Mouse (Mus musculus) heart, postnatal 0 days (tissue): ENCODE measurements around the gene Rcor1. TPM values are rescaled to one million over a fixed set of nuclear protein-coding genes. Genes with fewer than 3 reads are reported as not detected.

Source experiments
- ATAC-seq: fragments of 200-750 bp; cut with Nextera tagmentation; 2 replicates; pipeline ENCODE4 v1.8.0; 2017; ENCODE audit warnings: low read depth, moderate number of reproducible peaks, moderate library complexity; ENCODE audit not compliant: insufficient read depth
- DNase-seq: peaks from one replicate; pipeline ENCODE4 v3.0.0-alpha.2; 2016; ENCODE audit warnings: low spot score
- H3K27ac ChIP-seq: fragments of 300-500 bp; sonication (generic); 2 replicates; pipeline ENCODE4 v1.5.1; 2014; ENCODE audit warnings: low read depth, mild to moderate bottlenecking
- H3K27me3 ChIP-seq: fragments of 300-500 bp; sonication (generic); 2 replicates; pipeline ENCODE4 v1.6.1; 2014; ENCODE audit warnings: low read length, mixed read lengths; ENCODE audit not compliant: control insufficient read depth, insufficient read depth
- H3K36me3 ChIP-seq: fragments of 300-500 bp; sonication (generic); replicated peaks from 2 replicates; pipeline ENCODE4 v1.6.1; 2014; ENCODE audit warnings: low read length, mixed read lengths; ENCODE audit not compliant: control insufficient read depth, insufficient read depth
- H3K4me1 ChIP-seq: fragments of 300-500 bp; sonication (generic); 2 replicates; pipeline ENCODE4 v1.6.1; 2014; ENCODE audit warnings: antibody characterized with exemption; ENCODE audit not compliant: control insufficient read depth, insufficient read depth
- H3K4me2 ChIP-seq: fragments of 300-500 bp; sonication (generic); 2 replicates; pipeline ENCODE4 v1.6.1; 2014; ENCODE audit warnings: low read depth, mild to moderate bottlenecking, low read length, moderate library complexity
- H3K4me3 ChIP-seq: fragments of 300-500 bp; sonication (generic); 2 replicates; pipeline ENCODE4 v1.5.1; 2014; ENCODE audit warnings: low read depth, low read length
- H3K9ac ChIP-seq: fragments of 300-500 bp; sonication (generic); replicated peaks from 2 replicates; pipeline ENCODE4 v1.6.1; 2014; ENCODE audit warnings: low read depth, low read length, mixed read lengths
- H3K9me3 ChIP-seq: fragments of 300-500 bp; sonication (generic); replicated peaks from 2 replicates; pipeline ENCODE4 v1.6.1; 2016; ENCODE audit warnings: low read length; ENCODE audit not compliant: control insufficient read depth
- CTCF ChIP-seq: IDR thresholded peaks from 2 replicates; pipeline ENCODE4 v1.5.1; 2016; ENCODE audit warnings: antibody characterized with exemption, control low read depth, low read depth
- EP300 ChIP-seq: IDR thresholded peaks from 2 replicates; pipeline ENCODE4 v1.6.1; 2016; ENCODE audit warnings: antibody characterized with exemption, low read depth
- WGBS: fragments of 180-500 bp; shearing (Covaris S2); extraction: QIAGEN DNeasy Blood & Tissue Kit; methylation state at CpG from one replicate; pipeline ENCODE4 v1.1.7; 2014; 5-methylcytosine and 5-hydroxymethylcytosine counted together
- polyA plus RNA-seq: library from polyadenylated mRNA; unstranded; fragments of >200 nt; fragmentation: Nextera tagmentation; extraction: Ambion mirVana; gene quantifications from 2 replicates; pipeline ENCODE4 v1.2.1, GENCODE M21; 2015
- total RNA-seq: library from RNA; depleted of rRNA; stranded (reverse); fragments of >200 nt; gene quantifications from 2 replicates; pipeline ENCODE4 v1.2.3, GENCODE M21; 2014; ENCODE audit warnings: low replicate concordance

Rcor1 gene
- total and polyA plus RNA-seq, 2 experiments from 2014 or later, result 5.1 to 14.2 TPM

DNA sequence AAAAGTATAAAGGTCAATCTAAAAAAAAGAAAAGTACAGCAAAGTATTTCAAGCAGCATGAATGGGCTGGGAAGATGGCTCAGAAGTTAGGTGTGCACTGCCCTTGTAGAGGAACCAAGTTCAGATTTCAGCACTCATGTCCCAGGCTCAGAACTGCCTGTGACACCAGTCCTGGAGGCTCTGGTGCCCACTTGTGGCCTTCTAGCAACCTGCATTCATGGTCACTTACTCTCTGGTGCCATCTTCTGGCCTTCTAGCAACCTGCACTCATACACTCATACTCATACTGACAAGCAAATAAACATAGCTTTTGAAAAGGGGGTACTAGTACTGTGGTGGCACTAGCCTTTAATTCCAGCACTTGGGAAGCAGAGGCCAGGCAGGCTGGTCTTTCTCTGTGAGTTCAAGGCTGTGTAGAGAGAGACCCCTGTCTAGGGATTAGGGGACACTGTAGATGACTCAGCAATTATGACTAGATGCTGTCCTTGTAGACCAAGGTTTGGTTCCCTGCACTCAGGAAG lies 83.2 kb downstream of the Rcor1 start:
- Histone ChIP-seq H3K9me3 (no peaks in the 10 kb centered on the region), H3K9ac (no peak overlapping the region), H3K27ac (no peak overlapping the region), H3K27me3 (no peaks in the 10 kb centered on the region), H3K4me2 (no peak overlapping the region), H3K4me3 (no peak overlapping the region), H3K4me1 (no peaks in the 10 kb centered on the region), H3K36me3 (peaks cover 22% of the 10 kb centered on the region)
- DNase-seq, result no peak
- TF ChIP-seq CTCF (peak; percentile 47), EP300 (no peak)
- no peak for ATAC-seq

DNA sequence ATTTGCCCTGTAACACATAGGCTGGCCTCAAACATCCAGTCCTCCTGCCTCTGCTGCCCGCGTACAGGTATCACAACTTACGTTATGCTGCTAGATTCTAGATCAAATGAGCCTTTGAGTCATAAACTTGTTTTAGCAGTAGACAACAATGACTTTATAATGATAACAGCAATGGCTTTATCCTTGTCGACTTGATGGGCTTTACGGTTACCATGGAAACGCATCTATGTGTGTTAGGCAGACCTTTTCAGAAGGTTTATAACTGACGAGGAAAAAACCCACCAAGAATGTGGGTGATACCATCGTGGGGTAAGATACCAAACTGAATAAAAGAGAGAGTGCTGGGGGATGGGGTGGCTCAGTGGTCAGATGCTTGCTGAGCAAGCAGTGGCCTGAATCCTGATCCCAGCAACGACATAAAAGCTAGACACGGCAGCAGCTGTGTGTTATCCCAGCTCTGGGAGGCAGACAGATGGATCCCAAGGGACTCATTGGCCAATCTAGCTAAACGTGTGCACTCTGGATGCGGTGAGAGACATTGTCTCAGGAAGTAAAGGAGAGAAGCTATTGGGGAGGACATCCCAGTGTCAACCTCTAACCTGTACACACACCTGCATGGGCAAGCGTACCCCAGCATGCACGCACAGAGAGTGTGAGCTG lies 85.6 kb downstream of the Rcor1 start:
- Histone ChIP-seq H3K4me1 (no peaks in the 10 kb centered on the region), H3K9me3 (no peaks in the 10 kb centered on the region), H3K9ac (no peak overlapping the region), H3K27me3 (no peaks in the 10 kb centered on the region), H3K4me2 (no peak overlapping the region), H3K36me3 (0 out of 2 replicates have a peak, but pooled peaks cover under 1% of the 10 kb centered on the region), H3K27ac (no peak overlapping the region), H3K4me3 (no peak overlapping the region)
- DNase-seq (no peak), ATAC-seq (no peak)
- 78% methylated on average over 14 of the region's 14 CpGs for WGBS
- TF ChIP-seq CTCF (no peak), EP300 (no peak)

DNA sequence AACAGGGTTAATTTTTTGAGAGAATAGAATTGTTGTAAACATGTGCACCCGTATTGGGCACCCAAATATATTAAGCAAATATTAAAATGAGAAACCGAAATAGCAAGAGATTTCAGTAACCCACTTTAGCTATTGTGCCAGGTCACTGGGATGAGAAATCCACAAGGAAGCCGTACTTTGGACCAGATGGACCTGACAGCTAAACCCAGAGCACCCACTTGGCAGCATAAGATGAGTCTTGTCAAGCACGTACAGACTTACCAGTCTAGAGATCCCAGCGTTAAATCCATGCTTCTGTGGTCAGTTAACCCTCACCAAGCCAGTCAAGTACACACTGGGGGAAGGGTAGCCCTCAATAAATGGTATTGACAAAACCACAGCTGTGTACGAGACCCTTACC lies 86.5 kb downstream of the Rcor1 start:
- Histone ChIP-seq H3K9me3 (no peaks in the 10 kb centered on the region), H3K9ac (no peak overlapping the region), H3K4me3 (no peak overlapping the region), H3K27ac (no peak overlapping the region), H3K27me3 (no peaks in the 10 kb centered on the region), H3K4me1 (no peaks in the 10 kb centered on the region), H3K4me2 (no peak overlapping the region), H3K36me3 (no peaks in the 10 kb centered on the region)
- TF ChIP-seq EP300, result no peak
- no peak for TF ChIP-seq CTCF
- ATAC-seq (no peak), DNase-seq (no peak)
- WGBS, result 70% methylated on average over 6 of the region's 6 CpGs

DNA sequence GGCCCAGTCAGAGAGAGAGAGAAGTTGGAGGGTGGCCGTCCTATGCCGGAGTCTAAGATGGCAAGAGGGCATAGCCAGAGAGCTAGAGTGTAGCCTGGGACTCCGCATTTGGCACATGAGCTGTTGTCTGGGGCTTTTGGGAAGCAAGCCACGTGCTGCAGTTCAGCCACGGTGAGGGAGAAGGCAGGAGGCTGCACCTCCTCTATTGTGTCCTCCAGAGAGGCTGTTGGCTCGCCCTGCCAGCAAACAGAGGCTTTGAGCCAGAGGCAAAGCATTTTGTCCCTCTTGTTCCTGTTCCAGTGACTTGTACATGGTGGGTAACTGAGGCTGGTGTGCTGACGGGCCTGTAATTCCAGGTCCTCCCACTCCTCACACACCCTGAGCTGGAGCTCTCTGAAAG lies 95.0 kb downstream of the Rcor1 start:
- Histone ChIP-seq H3K4me2 (no peak overlapping the region), H3K9me3 (peaks cover 4% of the 10 kb centered on the region; the same call in 1 of the 2 replicates), H3K27me3 (no peaks in the 10 kb centered on the region), H3K36me3 (no peaks in the 10 kb centered on the region), H3K9ac (no peak overlapping the region), H3K4me1 (peaks cover 4% of the 10 kb centered on the region; the same call in 1 of the 2 replicates), H3K27ac (no peak overlapping the region), H3K4me3 (no peak overlapping the region)
- TF ChIP-seq EP300, result no peak
- TF ChIP-seq CTCF, result no peak
- DNase-seq (no peak), ATAC-seq (no peak)
- 76% methylated on average over 7 of the region's 7 CpGs for WGBS

DNA sequence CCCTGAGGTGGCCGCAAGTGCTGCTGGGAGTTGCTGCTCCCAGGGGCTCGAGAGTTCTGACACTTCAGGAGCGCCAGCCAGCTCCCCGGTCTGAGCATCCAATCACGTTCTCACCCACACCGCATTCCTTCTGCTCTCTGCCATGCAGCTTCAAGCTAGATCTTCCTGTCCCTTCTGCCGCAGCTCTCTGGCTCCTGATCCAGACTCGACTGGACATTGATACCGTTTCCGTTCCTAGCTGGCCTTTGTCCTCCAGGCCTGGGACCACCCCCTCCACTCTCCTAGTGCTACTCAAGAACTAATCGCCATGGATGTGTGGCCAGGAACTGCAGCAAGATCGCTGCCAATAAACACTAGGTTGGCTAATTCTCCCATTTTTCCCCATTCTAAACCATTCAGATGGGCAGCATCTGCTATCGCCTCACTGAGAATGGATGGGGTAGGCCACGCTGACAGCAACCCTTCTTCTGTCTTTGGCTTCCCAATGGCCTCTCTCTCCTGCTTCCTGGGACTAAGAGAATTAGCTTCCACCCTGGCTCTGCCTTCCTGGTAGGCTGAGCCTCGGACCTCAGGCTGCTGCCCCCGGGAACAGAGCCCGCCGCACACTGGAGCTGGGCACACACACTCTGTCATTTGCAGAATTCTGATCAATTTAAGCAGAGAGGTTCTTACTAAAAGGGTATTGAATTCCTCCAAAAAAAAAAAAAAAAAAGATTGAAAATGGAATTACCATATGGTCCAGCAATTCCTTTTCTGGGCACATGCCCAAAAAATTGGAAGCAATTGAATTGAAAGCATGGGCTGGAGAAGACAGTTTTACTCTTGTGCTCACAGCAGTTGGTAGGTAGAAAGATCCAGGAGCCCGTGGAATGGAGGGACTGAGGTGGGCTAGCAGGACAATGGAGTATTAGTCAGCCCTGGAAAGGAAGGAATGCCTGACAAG lies 95.9 kb downstream of the Rcor1 start:
- no peak overlapping the region for H3K4me3 ChIP-seq
- WGBS, result 44% methylated on average over 19 of the region's 19 CpGs

More for the DNA sequence above, 95.9 kb downstream of the Rcor1 start:
- Histone ChIP-seq H3K27me3 (no peaks in the 10 kb centered on the region), H3K4me2 (no peak overlapping the region), H3K36me3 (no peaks in the 10 kb centered on the region), H3K27ac (no peak overlapping the region), H3K9ac (no peak overlapping the region), H3K4me1 (peaks cover 4% of the 10 kb centered on the region; the same call in 1 of the 2 replicates), H3K9me3 (peaks cover 4% of the 10 kb centered on the region; the same call in 1 of the 2 replicates)
- TF ChIP-seq EP300, result no peak
- no peak for TF ChIP-seq CTCF
- ATAC-seq (no peak), DNase-seq (peak; percentile 33)
